Mouse (Mus musculus) stomach, postnatal 0 days (tissue): ENCODE data around the gene Gm4869. TPM values are rescaled to one million over a fixed set of nuclear protein-coding genes. Genes with fewer than 3 reads are reported as not detected.
A peak's percentile ranks its signal among the peaks of the same experiment; 100 is the strongest.

Experiments
- ATAC-seq: fragments of 200-750 bp; cut with Nextera tagmentation; 2 replicates; pipeline ENCODE4 v1.8.0; 2017; ENCODE audit not compliant: low FRiP score, low TSS enrichment
- DNase-seq: peaks from one replicate; pipeline ENCODE4 v3.0.0-alpha.2; 2016; ENCODE audit warnings: low spot score
- H3K27ac ChIP-seq: fragments of 300-500 bp; sonication (generic); replicated peaks from 2 replicates; pipeline ENCODE4 v1.5.1; 2014; ENCODE audit warnings: mild to moderate bottlenecking, control low read depth
- H3K27me3 ChIP-seq: fragments of 300-500 bp; sonication (generic); 2 replicates; pipeline ENCODE4 v1.6.1; 2014; ENCODE audit warnings: low read length; ENCODE audit not compliant: control insufficient read depth, insufficient read depth
- H3K36me3 ChIP-seq: fragments of 300-500 bp; sonication (generic); 2 replicates; pipeline ENCODE4 v1.6.1; 2014; ENCODE audit warnings: low read length, mixed read lengths; ENCODE audit not compliant: control insufficient read depth, insufficient read depth
- H3K4me1 ChIP-seq: fragments of 300-500 bp; sonication (generic); replicated peaks from 2 replicates; pipeline ENCODE4 v1.6.1; 2014; ENCODE audit warnings: antibody characterized with exemption; ENCODE audit not compliant: control insufficient read depth, insufficient read depth
- H3K4me2 ChIP-seq: fragments of 300-500 bp; sonication (generic); replicated peaks from 2 replicates; pipeline ENCODE4 v1.6.1; 2014; ENCODE audit warnings: low read depth, mild to moderate bottlenecking, control low read depth, moderate library complexity
- H3K4me3 ChIP-seq: fragments of 300-500 bp; sonication (generic); 2 replicates; pipeline ENCODE4 v1.5.1; 2014; ENCODE audit warnings: low read depth, low read length, control low read depth
- H3K9ac ChIP-seq: fragments of 300-500 bp; sonication (generic); 2 replicates; pipeline ENCODE4 v1.6.1; 2014; ENCODE audit warnings: mild to moderate bottlenecking, low read length, control low read depth, mixed read lengths
- H3K9me3 ChIP-seq: fragments of 300-500 bp; sonication (generic); 2 replicates; pipeline ENCODE4 v1.6.1; 2016; ENCODE audit warnings: low read length; ENCODE audit not compliant: control insufficient read depth
- CTCF ChIP-seq: IDR thresholded peaks from 2 replicates; pipeline ENCODE4 v1.5.1; 2016; ENCODE audit warnings: antibody characterized with exemption, low read depth, mild to moderate bottlenecking, moderate library complexity
- EP300 ChIP-seq: optimal IDR thresholded peaks from 2 replicates; pipeline ENCODE3; 2016; ENCODE audit warnings: antibody characterized with exemption
- WGBS: fragments of 180-500 bp; shearing (Covaris S2); extraction: QIAGEN DNeasy Blood & Tissue Kit; methylation state at CpG from one replicate; pipeline ENCODE4 v1.1.7; 2014; 5-methylcytosine and 5-hydroxymethylcytosine counted together
- polyA plus RNA-seq: library from polyadenylated mRNA; unstranded; fragments of >200 nt; fragmentation: Nextera tagmentation; extraction: Ambion mirVana; gene quantifications from 2 replicates; pipeline ENCODE4 v1.2.1, GENCODE M21; 2015

Gm4869 gene
- polyA plus RNA-seq, 1 experiment from 2014 or later: not detected

DNA sequence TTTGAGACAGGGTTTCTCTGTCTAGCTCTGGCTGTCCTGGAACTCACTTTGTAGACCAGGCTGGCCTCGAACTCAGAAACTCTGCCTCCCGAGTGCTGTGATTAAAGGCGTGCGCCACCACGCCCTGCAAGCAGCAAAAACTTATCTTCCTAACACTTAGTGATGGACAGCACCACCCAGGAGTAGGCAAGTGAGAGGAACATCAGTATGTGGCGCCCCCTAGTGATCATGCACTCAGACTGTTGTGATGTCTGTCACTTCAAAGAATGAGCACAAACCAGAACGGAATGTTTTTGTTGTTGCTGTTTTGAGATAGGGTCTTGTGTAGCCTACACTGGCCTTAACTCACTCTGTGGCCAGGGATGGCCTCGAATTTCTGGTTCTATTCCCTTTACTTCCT is 34.1 kb upstream of the Gm4869 start:
- 0 out of 2 replicates have a peak, but pooled peaks have one; percentile 38 for ATAC-seq

DNA sequence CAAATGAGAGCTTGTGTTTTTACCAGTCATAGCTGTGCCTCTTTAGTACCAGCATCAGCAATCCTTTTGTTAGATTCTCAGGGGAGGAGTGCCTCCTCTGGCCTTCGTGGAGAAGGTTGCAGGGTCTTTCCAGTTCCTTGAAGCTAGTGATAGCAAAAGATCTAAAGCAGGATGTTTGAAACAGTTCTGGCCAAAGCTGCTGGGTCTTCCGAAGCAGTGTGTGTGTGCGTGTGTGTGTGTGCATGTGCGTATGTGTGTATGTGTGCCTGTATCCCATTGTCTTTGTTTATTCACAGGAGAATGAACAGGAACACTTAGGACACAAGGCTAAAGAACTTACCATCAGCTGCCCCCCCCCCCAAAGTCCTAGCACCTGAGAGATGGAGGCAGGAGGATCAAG is 30.8 kb upstream of the Gm4869 start:
- H3K27ac ChIP-seq: no peak overlapping the region
- TF ChIP-seq CTCF: no peak; the same call in 1 of the 2 replicates
- TF ChIP-seq EP300: no peak
- no peak overlapping the region for H3K9ac ChIP-seq
- H3K4me1 ChIP-seq: no peaks in the 10 kb centered on the region
- H3K4me3 ChIP-seq: no peak overlapping the region
- 56% methylated on average over 4 of the region's 4 CpGs for WGBS
- no peak for ATAC-seq
- no peaks in the 10 kb centered on the region for H3K27me3 ChIP-seq
- no peaks in the 10 kb centered on the region for H3K36me3 ChIP-seq
- H3K4me2 ChIP-seq: no peak overlapping the region
- no peaks in the 10 kb centered on the region for H3K9me3 ChIP-seq
- DNase-seq: no peak

More for the DNA sequence above, 34.1 kb upstream of the Gm4869 start:
- Histone ChIP-seq H3K4me3 (no peak overlapping the region), H3K4me1 (no peaks in the 10 kb centered on the region), H3K9me3 (no peaks in the 10 kb centered on the region), H3K27me3 (no peaks in the 10 kb centered on the region), H3K9ac (no peak overlapping the region), H3K36me3 (no peaks in the 10 kb centered on the region), H3K27ac (no peak overlapping the region), H3K4me2 (no peak overlapping the region)
- TF ChIP-seq EP300 (no peak), CTCF (peak; percentile 74)
- DNase-seq: peak; percentile 59
- 35% methylated on average over 8 of the region's 8 CpGs for WGBS

DNA sequence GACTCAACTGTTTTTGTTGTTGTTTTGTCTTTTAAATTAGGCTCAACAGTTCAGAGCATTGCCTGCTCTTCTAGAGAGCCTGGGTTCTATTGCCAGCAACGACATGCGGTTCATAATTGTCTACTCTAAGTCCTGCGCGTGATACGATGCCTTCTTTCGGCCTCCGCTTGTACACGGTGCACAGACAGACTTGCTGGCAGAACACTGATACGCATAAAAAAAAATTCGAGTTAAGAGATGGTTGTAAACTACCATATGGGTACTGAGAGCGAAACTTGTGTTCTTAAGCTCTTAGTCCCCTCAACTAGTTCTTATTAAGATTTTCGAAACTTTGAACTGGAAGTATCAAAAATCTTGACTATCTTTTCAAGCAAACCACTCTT is 27.3 kb upstream of the Gm4869 start:
- peak overlapping the region; percentile 80 for H3K4me2 ChIP-seq
- H3K4me3 ChIP-seq: peak overlapping the region; percentile 66
- ATAC-seq: no peak
- no peaks in the 10 kb centered on the region; the same call in 1 of the 2 replicates for H3K4me1 ChIP-seq
- H3K9me3 ChIP-seq: no peaks in the 10 kb centered on the region
- peak; percentile 21 for DNase-seq
- TF ChIP-seq CTCF: no peak
- TF ChIP-seq EP300: no peak
- H3K27ac ChIP-seq: peak overlapping the region; percentile 95
- peak overlapping the region; percentile 94 for H3K9ac ChIP-seq
- no peaks in the 10 kb centered on the region for H3K36me3 ChIP-seq
- H3K27me3 ChIP-seq: no peaks in the 10 kb centered on the region
- under 1% methylated on average over 12 of the region's 12 CpGs for WGBS

DNA sequence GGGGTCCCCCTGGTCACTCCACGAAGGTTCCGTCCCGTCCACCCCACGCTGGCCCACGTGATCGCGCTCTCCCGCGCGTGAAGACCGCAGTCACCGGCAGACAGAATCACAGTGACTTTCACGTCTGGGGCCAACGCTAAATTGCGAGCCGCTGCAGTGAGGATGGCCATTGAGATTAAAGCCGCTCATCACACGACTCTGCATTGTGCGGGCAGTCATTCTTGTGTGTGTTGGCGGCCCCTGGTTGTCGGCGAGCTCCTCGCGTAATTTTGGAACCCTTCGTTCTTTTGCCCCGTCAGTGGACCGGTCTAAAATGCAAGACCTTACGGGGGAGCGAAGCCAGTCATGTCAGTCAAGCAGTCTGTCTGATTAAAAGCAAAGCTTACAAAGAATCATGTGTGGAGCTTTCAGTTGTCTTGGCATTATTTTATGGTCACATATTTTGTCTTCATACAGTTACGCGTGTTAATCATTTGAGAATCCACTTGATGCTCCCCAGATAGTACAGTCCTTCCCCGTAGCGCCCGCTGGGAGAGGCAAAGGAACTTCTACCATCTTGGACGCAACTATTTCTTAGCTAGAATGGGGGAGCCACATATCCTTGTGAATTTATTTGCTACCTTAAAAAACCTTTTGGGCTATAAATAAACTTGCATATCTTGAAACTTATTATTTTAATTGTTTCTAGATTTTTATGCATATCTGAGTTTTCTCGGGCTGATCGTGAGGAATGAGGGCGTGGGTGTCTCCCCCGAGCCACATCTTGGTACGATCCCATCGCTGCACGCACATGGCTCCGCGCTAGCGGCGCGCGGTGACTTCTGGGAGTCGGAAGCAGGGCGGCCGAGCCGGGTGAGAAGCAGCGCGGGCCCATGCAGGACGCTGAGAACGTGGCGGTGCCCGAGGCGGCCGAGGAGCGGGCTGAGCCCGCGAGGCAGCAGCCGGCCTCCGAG is 26.7 kb upstream of the Gm4869 start, which contains the start of gene Eif3b:
Gene Eif3b, plus strand, starts transcription at position 840 of the 953 bp plus-strand sequence.
- Histone ChIP-seq H3K9ac (peak within 1 kb of the TSS; percentile 94), H3K4me1 (no peaks in the 10 kb centered on the region; the same call in 1 of the 2 replicates), H3K4me2 (peak within 1 kb of the TSS; percentile 80), H3K4me3 (peak within 1 kb of the TSS; percentile 80), H3K27me3 (no peaks in the 10 kb centered on the region), H3K27ac (peak within 1 kb of the TSS; percentile 95), H3K36me3 (no peaks in the 10 kb centered on the region), H3K9me3 (no peaks in the 10 kb centered on the region)
- peak; percentile 90 for DNase-seq
- ATAC-seq: peak; percentile 94
- TF ChIP-seq CTCF (peak; percentile 60), EP300 (peak; percentile 94)
- WGBS: under 1% methylated on average over 65 of the region's 65 CpGs

DNA sequence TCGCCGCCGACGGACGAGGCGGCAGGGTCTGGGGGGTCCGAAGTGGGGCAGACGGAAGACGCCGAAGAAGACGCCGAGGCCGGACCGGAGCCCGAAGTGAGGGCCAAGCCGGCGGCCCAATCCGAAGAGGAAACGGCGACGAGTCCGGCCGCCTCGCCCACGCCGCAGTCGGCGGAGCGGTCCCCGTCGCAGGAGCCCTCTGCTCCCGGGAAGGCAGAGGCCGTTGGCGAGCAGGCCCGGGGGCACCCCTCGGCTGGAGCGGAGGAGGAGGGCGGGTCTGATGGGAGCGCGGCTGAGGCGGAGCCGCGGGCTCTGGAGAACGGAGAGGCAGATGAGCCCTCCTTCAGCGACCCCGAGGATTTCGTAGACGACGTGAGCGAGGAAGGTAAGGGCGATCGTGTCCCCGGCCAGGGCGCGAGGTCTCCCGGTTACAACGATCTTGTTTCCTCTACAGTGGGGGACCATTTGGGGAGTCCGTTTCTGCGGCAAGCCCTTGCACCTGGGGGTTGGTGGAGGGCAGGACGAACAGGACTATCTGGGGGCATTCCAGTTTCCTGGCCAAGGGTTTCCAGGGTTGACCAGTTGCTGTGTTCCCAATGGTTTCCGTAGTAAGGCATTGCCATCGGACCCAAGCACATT is 25.9 kb upstream of the Gm4869 start:
- TF ChIP-seq CTCF (no peak), EP300 (no peak)
- Histone ChIP-seq H3K4me2 (peak overlapping the region; percentile 80), H3K27ac (peak overlapping the region; percentile 84), H3K36me3 (no peaks in the 10 kb centered on the region), H3K27me3 (no peaks in the 10 kb centered on the region), H3K9ac (peak overlapping the region; percentile 94), H3K4me1 (no peaks in the 10 kb centered on the region; the same call in 1 of the 2 replicates), H3K4me3 (peak overlapping the region; percentile 80), H3K9me3 (no peaks in the 10 kb centered on the region)
- ATAC-seq: peak; percentile 40; the same call in 1 of the 2 replicates
- WGBS: under 1% methylated on average over 58 of the region's 62 CpGs
- peak; percentile 21 for DNase-seq
